Mouse (Mus musculus) bone marrow macrophage, adult 2 months (primary cell): ENCODE results near the gene Dclk2.

Experiments
- CTCF ChIP-seq: IDR thresholded peaks from 2 replicates; pipeline ENCODE4 v1.5.1; 2012; ENCODE audit warnings: low read depth, mild to moderate bottlenecking, low read length, moderate library complexity
- POLR2A ChIP-seq: IDR thresholded peaks from 2 replicates; pipeline ENCODE4 v1.6.1; 2012; ENCODE audit warnings: mild to moderate bottlenecking, low read depth, low read length, borderline replicate concordance

DNA sequence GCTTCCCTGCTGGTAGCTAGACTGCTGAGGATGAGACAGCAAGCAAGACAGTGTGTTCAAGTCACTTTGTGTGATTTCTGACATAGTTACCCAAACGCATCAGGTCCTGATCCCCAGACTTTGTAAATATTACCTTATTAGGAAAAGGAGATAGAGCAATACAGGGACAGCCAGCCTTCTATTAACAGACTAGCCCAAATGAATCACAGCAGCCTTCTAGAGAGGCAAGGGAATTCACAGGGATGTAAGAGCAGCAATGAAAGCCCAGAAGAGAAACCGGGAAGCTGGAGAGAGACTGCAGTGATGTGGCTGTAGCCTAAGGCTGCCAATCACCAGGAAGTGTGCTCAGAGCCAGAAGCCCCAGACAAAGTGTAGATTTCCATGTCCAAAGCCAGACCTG is 111.0 kb downstream of the Dclk2 start:
- TF ChIP-seq POLR2A, result no peak
- TF ChIP-seq CTCF, result no peak
